Mouse (Mus musculus): ENCODE measurements at regions not wholly inside any gene's neighbourhood (a gene's known extent, or its start where the extent isn't known, plus 50 kb on each side); places are given as distances from the start of the nearest gene placed in this dataset.

DNA sequence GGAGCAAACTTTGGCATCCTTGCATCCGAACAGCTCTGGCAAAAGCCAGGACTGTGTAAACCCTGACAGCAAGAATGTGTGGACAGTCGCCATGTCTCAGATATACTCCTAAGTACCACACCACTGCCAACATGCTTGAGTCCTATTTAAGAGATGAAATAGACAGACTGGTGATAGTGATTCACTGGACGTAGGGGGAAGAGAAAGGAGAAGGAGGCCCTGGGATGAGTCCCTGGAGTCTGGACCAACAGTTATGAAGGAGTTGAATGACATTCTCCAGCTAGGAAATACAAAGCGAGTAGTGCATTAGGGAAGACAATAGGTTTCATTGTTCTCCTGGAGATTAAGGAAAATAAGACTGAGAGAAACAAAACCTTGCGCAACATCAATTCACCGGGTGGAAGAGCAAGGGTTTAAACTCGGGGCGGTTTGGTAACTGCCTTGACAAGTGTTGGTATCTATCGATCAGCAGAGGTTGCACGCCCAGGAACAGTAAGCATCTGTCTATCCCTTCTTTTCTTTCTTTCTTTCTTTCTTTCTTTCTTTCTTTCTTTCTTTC lies 54.3 kb upstream of the Nrbf2 start:
- DNase-seq, result no peak
- intact Hi-C loops (cut with DNase I), result no loop called here

DNA sequence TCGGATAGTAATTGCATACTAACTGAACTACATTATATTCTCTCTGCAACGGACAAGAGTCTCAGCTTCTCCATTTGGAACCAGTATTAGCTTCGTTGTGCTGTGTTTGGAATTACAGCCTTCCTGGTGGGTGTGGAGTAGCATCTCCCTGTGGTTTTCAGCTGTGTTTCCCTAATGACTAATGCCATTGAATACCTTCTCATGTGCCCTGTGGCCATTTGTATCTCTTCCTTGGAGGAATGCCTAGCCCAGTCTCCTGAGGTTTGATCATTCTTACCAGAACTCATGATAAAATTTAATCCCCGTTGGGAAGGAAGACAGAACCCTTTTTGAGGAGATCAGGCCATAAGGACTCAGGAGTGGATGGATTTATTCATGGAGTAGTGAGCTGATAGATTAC lies 59.6 kb upstream of the Nrbf2 start:
- no peak for DNase-seq
- intact Hi-C loops (cut with DNase I), result no loop called here

DNA sequence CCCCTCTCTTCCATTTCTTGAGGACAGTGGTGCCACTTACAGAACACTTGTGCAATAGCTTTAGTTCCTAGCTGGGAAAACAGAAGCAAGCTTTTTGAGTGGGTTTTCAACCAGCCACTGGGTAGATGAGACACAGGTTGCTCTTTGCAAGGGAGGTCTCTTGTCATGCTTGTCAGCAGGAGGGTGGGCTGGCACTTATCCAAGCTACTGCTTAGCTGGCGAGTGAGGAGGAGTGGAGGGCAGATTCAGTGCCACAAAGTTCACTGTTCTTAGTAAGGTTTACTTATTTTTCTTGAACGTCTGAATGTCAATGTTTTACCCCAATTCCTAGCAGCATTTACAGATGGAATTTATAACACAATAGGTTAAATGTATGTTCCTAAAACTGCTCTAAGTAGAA lies 65.9 kb upstream of the Nrbf2 start:
- no peak for DNase-seq
- intact Hi-C loops (cut with DNase I), result no loop called here

DNA sequence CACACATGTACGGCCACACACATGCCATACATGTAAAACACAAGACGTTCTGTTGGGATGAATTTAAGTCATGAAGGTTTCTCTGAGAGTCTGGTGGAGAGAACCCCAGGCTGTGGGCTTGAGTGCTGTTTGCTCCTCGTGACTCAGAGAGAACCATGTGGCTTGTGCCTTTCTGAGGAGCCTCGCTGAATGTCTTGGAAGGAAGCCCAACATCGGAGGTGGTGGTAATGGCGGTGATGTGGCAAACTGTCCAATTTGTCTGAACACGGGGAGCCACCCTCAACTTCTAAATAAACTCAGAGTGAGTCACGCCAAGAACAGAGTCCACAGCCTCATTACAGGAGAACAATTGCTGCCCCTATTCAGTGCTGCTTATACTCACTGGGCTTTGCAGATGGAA lies 75.7 kb upstream of the Nrbf2 start:
- DNase-seq, result no peak
- intact Hi-C loops (cut with DNase I), result no loop called here

DNA sequence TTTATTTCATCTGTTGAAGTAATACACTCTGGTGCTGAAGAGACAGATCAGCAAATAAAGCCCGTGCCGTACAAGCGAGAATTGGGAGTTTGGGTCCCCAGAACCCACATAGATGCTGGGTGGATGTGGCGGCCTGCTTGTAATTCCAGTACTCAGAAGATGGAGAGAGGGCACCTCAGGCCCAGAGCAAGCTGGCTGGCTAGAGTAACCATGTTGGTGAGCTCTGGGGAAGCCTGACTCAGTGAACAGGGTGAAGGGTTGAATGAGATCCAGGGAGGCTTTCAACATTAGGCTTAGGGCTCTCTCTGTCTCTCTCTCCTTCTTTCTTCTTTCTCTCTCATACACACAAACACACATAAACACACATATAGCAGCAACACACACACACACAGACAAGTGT lies 76.2 kb upstream of the Nrbf2 start:
- intact Hi-C loops (cut with DNase I), result no loop called here
- DNase-seq, result no peak

DNA sequence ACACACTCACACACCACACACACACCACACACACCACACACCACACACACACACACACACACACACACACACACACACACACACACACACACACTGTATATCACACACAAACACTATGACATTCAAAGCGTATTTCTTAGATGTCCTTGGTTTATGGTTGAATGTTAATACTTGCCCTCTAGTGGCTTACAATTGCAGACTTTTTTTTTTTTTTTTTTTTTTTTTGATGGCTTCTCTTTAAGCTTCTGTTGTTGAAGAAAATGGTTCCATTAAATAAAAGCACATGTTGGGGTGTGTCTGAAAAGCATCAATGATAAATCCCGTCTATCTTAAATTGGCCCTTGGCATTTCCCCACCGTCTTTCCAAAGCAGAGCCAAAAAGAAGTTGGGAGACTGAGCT lies 79.5 kb upstream of the Nrbf2 start:
- intact Hi-C loops (cut with DNase I), result no loop called here
- no peak for DNase-seq

DNA sequence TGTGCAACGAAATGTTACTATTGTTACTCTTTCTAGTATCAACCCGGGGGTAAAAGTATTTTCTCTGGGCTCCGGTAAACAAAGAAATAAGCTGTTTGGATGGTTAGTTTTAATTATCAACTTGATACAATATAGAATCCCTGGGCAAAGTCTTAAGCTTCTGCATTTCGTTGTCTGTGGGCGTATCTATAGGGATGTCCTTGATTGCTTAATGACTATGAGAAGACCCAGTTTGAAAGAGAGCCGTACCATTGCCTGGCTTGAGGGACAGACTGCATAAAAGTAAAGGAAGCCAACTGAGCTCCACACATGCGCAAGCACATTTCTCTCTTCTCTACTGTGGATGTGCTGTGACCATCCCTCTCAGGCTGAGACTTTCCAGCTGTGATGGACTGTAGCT lies 80.1 kb upstream of the Nrbf2 start:
- no peak for DNase-seq
- intact Hi-C loops (cut with DNase I), result no loop called here

DNA sequence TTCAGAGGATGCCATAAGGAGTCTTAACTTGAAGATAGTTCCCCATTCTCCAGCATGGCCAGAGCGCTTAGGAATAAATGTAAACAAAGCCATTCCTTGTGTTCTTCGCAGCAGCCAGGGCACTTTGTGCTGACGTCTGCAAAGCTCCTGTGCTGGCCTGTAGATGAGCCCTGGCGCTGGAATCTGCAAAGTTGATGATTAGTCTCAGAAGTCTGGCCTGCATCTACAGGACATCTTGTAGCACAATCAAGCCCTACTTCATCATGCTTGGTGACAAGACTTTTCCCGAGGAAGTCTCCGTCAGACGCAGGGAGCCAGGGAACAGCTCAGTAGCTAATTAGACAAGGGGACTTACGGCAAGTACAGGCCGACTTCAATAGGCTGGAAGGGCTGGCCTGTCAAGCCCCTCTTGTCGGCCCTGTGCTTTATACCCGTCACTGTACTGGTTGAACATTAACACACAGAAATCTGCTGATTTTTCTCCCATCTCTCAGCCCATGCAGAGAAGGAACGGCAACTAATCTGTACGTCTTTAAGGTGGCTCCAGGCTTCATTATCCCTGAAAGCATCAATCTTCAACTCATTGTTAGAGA lies 87.6 kb upstream of the Nrbf2 start:
- DNase-seq, result no peak
- intact Hi-C loops (cut with DNase I), result no loop called here

DNA sequence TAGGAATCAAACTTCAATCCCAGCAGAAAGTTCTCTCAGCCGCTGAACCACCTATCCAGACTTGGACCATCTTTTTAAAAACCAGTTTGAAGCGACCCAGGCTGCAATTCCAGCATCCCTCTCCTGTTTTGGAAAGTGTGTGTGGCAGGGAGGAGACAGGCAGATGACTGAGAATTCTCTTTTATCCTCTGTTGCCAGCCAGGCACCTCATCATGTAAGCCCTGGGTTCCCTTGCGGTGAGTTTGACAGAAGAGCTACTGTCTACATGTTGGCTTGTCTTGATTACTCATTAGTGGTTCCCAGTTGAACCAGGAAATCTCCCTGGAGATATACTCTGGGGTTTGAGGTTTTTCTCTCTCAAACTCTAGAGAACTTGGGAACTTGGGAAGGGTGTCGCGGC lies 91.5 kb upstream of the Nrbf2 start:
- no peak for DNase-seq
- intact Hi-C loops (cut with DNase I), result no loop called here

DNA sequence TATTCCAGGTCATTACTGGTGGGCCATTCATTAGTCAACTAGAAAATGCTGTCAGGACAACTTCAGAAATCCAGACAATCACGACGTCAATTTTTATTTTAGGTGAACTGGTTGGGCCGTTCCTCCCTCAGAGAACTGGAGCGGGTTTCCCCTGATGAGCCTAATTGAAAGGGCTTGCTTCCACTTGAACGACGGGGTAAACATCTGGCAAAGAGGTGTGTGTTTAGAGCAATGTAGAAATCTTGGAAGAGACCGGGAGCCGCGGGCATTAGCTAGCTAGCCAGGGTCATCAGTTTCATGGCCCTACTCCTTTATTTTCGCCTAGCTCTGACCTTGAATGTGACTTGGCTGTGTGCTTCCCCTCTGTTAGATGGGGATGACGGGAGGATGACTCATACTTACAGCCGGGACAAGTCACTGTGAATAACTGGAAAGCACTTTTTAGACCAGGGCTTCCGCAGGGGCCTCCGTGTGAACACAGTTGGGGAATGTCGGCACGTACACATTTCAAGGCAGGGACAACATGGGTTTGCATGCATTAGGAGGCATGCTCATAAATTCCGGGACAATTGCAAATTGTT lies 92.6 kb upstream of the Nrbf2 start:
- intact Hi-C loops (cut with DNase I), result no loop called here
- DNase-seq, result peak in 1 of 2 experiments; percentile 3

DNA sequence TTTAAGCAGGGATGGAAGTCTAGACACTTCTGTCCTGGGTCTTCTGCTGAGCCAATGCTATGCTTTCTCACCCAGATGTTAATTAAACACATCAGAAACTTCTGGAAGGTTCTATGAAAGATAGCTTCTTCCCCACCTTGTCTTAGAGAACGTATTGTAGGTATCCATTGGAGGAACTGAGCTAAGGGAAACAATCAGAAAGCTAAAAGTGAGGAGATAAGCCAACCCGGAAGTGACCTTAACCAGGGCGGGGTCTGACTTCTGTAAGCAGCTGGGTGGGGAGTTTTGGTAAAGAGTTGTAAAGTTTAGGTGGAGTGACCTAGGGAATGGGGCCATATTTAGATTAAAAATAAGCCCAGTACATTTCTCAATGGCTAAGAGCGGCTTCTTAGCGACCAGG lies 95.1 kb upstream of the Nrbf2 start:
- DNase-seq, result no peak
- intact Hi-C loops (cut with DNase I), result no loop called here

DNA sequence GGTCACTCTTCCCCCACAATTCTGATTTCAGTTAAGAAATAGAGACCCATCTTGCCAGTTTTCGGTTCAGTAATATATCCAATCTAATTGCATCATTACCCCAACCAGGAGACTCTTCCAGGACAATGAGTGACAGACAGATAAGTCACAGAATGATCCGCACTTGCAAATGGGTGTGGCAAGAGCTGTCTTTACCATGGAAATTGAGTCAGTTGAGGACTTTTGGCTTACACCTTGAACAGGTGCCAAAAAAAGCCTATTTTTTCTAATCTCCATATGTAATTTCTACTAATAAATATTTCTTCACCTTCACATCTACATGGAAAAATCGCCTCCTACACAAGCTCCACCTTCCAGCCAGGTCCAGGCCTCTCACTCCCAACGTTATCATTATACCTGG lies 98.2 kb upstream of the Nrbf2 start:
- no peak for DNase-seq
- intact Hi-C loops (cut with DNase I), result no loop called here

DNA sequence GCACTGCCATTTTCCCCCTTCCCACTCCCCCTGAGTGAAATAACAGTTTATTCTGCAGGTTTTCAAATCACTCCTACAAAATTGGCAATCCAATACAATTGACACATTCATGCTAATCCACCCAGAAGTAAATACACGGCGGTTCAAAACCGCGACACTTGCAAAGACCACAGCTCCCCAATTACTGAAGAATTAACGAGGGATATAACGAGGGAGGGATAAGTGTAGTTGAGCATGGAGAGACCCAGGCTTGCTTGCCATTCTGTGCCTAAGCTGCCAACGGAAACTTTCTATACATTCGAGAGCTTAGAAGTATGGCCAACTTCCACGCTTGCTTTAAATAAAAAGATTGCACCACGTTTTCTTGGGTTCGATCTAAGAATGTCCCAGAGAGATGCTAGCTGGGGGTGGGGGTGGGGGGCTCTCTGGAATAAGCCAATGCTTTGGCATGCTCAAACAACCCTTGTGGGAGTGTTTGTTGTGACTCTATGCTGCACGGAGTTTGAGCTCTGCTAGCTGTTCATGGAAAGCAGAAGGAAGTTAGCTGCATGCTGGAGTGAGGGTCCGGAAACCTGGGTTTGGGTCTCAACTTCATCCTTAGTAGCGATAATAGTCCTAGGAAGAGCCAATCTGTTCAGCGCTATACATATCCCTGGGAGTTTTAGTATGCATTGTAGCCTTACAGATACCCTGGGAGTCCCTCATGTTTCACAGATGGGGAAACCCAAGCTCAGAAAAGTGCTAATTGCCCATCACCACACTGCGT lies 98.9 kb upstream of the Nrbf2 start:
- DNase-seq, result no peak
- intact Hi-C loops (cut with DNase I), result no loop called here

DNA sequence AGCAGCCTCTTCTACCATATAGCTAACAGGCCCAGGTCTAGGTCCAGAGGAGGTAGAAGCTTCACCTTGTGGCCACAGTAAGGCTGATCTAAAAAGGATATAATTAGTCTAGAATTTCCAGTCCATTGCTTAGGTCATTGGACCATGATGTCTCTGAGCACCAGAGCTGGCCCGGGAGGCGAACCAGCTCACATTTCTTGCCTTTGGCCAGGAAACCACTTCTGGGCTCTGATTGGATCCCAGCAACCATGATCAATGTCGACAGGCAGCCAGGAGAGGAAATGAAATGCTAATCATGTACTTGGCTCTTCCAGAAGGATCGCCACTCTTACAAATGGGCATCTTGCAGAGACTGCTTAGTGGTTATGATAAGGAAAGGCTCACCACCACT lies 99.5 kb upstream of the Nrbf2 start:
- no peak for DNase-seq
- intact Hi-C loops (cut with DNase I), result no loop called here

DNA sequence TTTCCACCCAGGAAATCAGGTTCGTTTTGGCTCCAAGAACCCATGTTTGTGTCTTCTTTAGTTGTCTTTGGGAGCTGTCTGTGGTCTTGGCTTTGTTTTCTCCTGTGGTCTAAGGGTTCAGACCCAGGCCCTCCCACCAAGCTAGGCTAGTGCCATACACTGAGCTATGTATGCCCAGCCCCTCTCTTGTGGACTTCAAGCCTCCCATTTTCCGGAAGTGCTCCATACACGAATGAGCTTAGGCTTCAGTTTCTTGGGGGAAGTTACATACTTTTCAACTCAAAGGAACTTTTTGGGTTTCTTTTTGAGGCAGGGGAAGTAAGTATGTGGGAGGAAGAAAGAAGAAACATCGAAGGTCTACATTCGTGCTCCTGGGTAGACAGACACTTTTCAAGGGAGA lies 100.9 kb upstream of the Nrbf2 start:
- no peak for DNase-seq
- intact Hi-C loops (cut with DNase I), result no loop called here

DNA sequence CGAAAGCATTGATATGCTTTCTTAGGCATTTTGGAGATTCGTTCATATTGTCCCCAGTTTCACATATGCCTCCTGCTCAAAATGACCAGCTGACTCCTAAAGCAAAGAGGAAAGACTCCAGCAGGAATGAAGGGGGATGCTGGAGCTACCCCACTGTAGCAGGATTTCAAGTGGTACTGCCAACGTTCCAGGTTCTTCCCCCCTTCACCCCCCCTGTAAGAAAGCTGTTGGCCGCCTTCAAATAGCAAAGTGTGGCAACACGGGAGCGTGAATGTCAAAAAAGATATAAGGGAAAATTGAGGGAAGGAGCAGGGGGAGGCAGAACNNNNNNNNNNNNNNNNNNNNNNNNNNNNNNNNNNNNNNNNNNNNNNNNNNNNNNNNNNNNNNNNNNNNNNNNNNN lies 103.7 kb upstream of the Nrbf2 start:
- intact Hi-C loops (cut with DNase I), result no loop called here
- no peak for DNase-seq

DNA sequence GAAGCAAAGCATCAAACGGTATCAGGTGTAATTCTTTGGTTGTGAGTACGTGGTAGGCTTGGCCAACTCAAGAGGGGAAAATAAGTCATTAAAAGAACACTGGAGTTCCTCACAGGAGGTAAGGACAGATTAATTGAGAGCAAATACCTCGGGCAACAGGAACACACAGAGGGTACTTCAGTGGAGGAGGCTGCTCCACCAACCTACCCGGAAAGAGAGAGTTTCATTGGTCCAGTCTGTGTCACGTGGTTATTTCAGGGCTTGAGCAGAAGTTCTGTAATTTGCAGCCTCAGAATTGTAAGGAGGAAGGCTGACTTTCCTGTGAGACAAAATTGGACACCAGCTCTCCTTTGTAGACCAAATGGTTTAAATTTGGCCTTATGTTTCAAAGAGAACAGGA lies 115.3 kb upstream of the Nrbf2 start:
- intact Hi-C loops (cut with DNase I), result no loop called here
- DNase-seq, result no peak

DNA sequence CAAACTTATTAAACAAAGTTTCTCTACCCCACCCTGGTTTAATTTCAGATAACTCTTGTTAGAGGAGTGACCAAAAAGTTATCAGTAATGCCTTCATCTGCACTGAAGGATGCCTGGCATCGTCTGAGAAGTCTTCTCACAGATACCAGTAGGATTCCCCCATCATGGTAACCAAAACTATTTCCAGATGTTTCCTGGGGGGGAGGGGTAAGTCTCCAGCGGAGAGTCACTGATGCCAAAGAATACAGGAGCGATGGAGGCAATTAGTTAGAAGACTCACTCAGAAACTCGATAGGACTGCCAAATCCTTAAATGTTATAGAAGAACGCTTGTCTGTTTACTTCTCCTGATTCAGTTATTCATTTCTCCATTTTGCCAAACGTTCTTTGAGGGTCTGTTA lies 116.3 kb upstream of the Nrbf2 start:
- intact Hi-C loops (cut with DNase I), result no loop called here
- no peak for DNase-seq

DNA sequence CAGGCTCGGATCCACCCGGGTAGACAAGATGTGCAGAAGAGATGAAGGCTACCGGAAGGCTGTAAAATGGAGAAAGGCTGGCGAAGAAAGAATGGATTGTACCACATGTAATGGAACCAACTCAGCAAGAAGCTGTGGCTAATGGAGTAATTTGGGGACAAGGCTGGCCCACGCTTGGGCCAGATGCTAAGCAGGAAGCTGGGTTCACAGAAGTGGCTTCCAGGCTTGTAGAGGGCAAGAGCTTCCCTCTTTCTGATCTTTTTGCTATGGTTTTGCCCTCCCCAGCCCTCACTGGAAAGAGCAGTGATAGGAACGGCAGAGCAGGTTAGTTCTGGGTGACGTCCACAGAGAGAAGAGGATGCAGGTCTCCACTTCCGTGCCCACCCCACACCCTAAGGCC lies 117.7 kb upstream of the Egr2 start:
- no peak for DNase-seq
- intact Hi-C loops (cut with DNase I), result no loop called here

DNA sequence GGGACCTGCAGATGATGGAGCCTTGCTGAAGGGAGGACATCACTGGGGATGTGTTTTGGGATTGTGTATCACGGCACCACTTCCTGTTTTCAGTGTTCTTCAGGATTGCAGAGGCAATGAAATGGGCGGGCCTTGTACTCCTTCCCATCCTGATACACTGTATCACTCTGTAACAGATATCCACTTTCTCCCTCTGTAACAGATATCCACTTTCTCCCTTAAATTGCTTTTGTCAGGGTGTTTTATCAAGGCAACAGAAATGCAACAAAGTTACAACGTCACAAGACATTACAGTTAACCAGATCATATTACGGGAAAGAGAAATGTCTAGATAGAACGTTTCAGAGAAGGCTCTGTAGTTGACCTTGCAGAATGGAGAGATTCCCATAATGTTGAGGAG lies 114.5 kb upstream of the Egr2 start:
- intact Hi-C loops (cut with DNase I), result no loop called here

DNA sequence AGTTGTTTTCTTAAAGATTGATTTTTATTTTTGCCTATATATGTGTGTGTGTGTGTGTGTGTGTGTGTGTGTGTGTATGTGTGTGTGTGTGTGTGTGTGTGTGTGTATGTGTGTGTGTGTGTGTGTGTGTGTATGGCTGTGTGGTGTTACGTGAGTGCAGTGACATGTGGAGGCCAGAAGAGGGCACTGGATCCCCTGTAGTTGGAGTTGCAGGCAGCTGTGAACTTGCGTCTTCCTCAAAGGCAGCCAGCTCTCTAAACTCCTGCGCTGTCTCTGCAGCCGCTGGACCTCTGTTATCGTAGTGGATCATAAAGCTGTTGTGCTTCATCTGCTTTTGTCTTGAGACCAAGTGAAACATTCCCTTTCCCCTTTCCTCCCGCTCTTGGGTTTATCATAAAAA lies 109.9 kb upstream of the Egr2 start:
- DNase-seq, result no peak
- intact Hi-C loops (cut with DNase I), result no loop called here

More for the DNA sequence above, 114.5 kb upstream of the Egr2 start:
- DNase-seq, result no peak

DNA sequence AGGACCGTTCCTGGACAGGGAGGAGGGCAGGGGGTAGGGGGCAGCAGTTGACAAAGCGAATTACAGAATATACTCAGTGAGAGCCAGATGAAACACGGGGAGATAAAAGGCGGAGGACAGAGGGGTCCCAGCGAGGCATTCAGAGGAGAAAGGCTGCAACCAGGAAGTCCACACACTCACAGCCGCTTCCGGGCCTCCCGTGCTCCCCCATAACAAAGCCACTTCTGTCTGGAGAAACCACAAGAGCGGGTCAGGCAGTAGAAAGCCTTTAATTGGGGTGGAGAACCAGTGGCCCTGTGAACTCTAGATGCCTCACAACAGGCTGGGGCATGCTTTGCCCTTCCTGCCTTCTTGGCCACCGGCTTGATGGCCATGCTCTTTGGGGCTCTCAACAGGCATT lies 108.1 kb upstream of the Egr2 start:
- intact Hi-C loops (cut with DNase I), result no loop called here
- no peak for DNase-seq
